Mouse (Mus musculus) MEL (cell line): ENCODE results near the gene Gm21985.

ENCODE experiments used
- BHLHE40 ChIP-seq: IDR thresholded peaks from 2 replicates; pipeline ENCODE4 v1.6.1; 2012; ENCODE audit warnings: low read depth, mild to moderate bottlenecking, inconsistent platforms, low read length, improper control_type of control experiment, borderline replicate concordance
- POLR2AphosphoS5 ChIP-seq: IDR thresholded peaks from 2 replicates; pipeline ENCODE4 v1.6.1; 2012; ENCODE audit warnings: low read depth, borderline replicate concordance, mild to moderate bottlenecking, inconsistent platforms, low read length, moderate library complexity, mixed read lengths
- RAD21 ChIP-seq: IDR thresholded peaks from 2 replicates; pipeline ENCODE4 v1.6.1; 2011; ENCODE audit warnings: mild to moderate bottlenecking, low read depth, low read length, improper control_type of control experiment
- SIN3A ChIP-seq: IDR thresholded peaks from 2 replicates; pipeline ENCODE4 v1.6.1; 2012; ENCODE audit warnings: low read length, improper control_type of control experiment, inconsistent platforms

DNA sequence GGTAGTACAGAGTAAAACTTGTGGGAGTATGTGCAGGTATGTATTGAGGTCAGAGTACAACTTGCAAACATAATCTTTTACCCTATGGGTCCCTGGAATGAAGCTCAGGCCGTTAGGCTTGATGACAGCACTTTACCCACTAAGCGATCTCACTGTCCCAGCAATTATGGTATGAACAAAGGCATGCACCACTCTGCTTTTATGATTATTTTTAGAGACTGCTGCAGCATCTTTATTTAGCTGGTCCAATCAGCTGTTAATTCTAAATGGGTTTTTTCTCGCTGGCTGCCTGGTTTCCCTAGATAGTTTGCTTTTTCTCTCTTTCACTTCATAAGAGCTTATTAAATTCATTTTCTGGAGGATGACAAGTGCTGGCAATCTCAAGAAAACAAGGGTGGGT is 30.1 kb downstream of the Gm21985 start:
- TF ChIP-seq BHLHE40, result no peak
- TF ChIP-seq SIN3A, result no peak
- TF ChIP-seq RAD21, result no peak
- no peak for TF ChIP-seq POLR2AphosphoS5
